Mouse (Mus musculus) ES-E14 (cell line): ENCODE results near the gene Cfap99. TPM values are rescaled to one million over a fixed set of nuclear protein-coding genes. Genes with fewer than 3 reads are reported as not detected.

ENCODE experiments used
- DNase-seq: peaks from one replicate; pipeline ENCODE4 v3.0.0-alpha.2; 2013; ENCODE audit warnings: low read depth, low spot score
- H3K27ac ChIP-seq: 2 replicates; pipeline ENCODE4 v1.5.1; 2012; ENCODE audit warnings: low read depth, mild to moderate bottlenecking, low read length, moderate library complexity, mixed read lengths; ENCODE audit not compliant: poor library complexity, insufficient read depth, severe bottlenecking
- H3K36me3 ChIP-seq: 2 replicates; pipeline ENCODE4 v1.6.1; 2012; ENCODE audit warnings: mild to moderate bottlenecking, low read length, moderate library complexity, mixed read lengths; ENCODE audit not compliant: control insufficient read depth, poor library complexity, insufficient read depth, severe bottlenecking
- H3K4me1 ChIP-seq, 2 experiments: fragments of 150-350 bp in 1 of 2; sonication (generic) in 1 of 2; 2 replicates each; pipeline ENCODE4 v1.6.1; 2012; ENCODE audit warnings: low read length in 2 of 2, mild to moderate bottlenecking in 1 of 2, mixed read lengths in 1 of 2; ENCODE audit not compliant: control insufficient read depth in 2 of 2, insufficient read depth in 2 of 2, poor library complexity in 1 of 2
- H3K4me3 ChIP-seq, 2 experiments: fragments of 150-350 bp in 1 of 2; sonication (generic) in 1 of 2; 2 replicates each; pipeline ENCODE4 v1.5.1; 2012; ENCODE audit warnings: low read length in 2 of 2, low read depth in 1 of 2, mild to moderate bottlenecking in 1 of 2, mixed read lengths in 1 of 2; ENCODE audit not compliant: insufficient read depth in 1 of 2, poor library complexity in 1 of 2, severe bottlenecking in 1 of 2
- H3K9ac ChIP-seq: 2 replicates; pipeline ENCODE4 v1.6.1; 2012; ENCODE audit warnings: low read depth, mild to moderate bottlenecking, low read length, mixed read lengths; ENCODE audit not compliant: poor library complexity, insufficient read depth, severe bottlenecking
- H3K9me3 ChIP-seq: fragments of 150-350 bp; sonication (generic); 2 replicates; pipeline ENCODE4 v1.6.1; 2012; ENCODE audit warnings: low read depth, mild to moderate bottlenecking, low read length; ENCODE audit not compliant: control insufficient read depth, insufficient read depth
- CHD2 ChIP-seq: IDR thresholded peaks from 2 replicates; pipeline ENCODE4 v1.6.1; 2014; ENCODE audit warnings: mild to moderate bottlenecking, low read depth, low read length, inconsistent platforms
- HCFC1 ChIP-seq: IDR thresholded peaks from 2 replicates; pipeline ENCODE4 v1.6.1; 2012; ENCODE audit warnings: low read length, inconsistent platforms, borderline replicate concordance; ENCODE audit not compliant: insufficient read depth
- MAFK ChIP-seq: IDR thresholded peaks from 2 replicates; pipeline ENCODE4 v1.6.1; 2014; ENCODE audit warnings: mild to moderate bottlenecking, low read depth, low read length, inconsistent platforms; ENCODE audit not compliant: insufficient read depth
- ZC3H11A ChIP-seq: IDR thresholded peaks from 2 replicates; pipeline ENCODE4 v1.6.1; 2012; ENCODE audit warnings: low read depth, mild to moderate bottlenecking, inconsistent platforms, low read length, borderline replicate concordance
- ZNF384 ChIP-seq: IDR thresholded peaks from 2 replicates; pipeline ENCODE4 v1.6.1; 2012; ENCODE audit warnings: low read depth, low read length, inconsistent platforms
- in situ Hi-C, 2 experiments: fragments of 600-800 bp; cut with MboI; formaldehyde crosslinking; loops; one replicate each; pipeline ENCODE4 v1.15.1; 2025; ENCODE audit warnings: low sequenced_read_pairs in 2 of 2, inconsistent platforms in 1 of 2; ENCODE audit not compliant: unreplicated experiment in 2 of 2
- total RNA-seq: library from RNA; depleted of rRNA; stranded (reverse); fragments of 300-350 nt; gene quantifications from 2 replicates; pipeline ENCODE4 v1.2.3, GENCODE M21; 2012

Cfap99 gene
- total RNA-seq, 1 experiment = 0.22 TPM

GRCm38 (mm10) chr5:34269197-34269920 is 19.0 kb upstream of the Cfap99 start:
- TF ChIP-seq MAFK (no peak), ZC3H11A (no peak), HCFC1 (no peak), CHD2 (no peak), ZNF384 (no peak)
- DNase-seq = no peak
- Histone ChIP-seq H3K9ac (no peak overlapping the region), H3K4me1 (no peaks in the 10 kb centered on the region; a peak in 1 of 4 replicates), H3K36me3 (no peaks in the 10 kb centered on the region), H3K9me3 (no peaks in the 10 kb centered on the region), H3K27ac (no peak overlapping the region), H3K4me3 (no peak overlapping the region)
- in situ Hi-C loops = no loop called here

- TF ChIP-seq ZC3H11A (no peak), CHD2 (no peak), ZNF384 (no peak), MAFK (no peak), HCFC1 (no peak)
- Histone ChIP-seq H3K36me3 (no peaks in the 10 kb centered on the region), H3K9me3 (no peaks in the 10 kb centered on the region), H3K9ac (no peak overlapping the region), H3K4me3 (no peak overlapping the region), H3K27ac (no peak overlapping the region), H3K4me1 (no peaks in the 10 kb centered on the region; a peak in 1 of 4 replicates)
- in situ Hi-C loops = no loop called here
- no peak for DNase-seq
Measured at GRCm38 (mm10) chr5:34269921-34270465, 18.4 kb upstream of the Cfap99 start.

- Histone ChIP-seq H3K9ac (no peak overlapping the region), H3K9me3 (no peaks in the 10 kb centered on the region), H3K27ac (no peak overlapping the region), H3K4me3 (no peak overlapping the region), H3K36me3 (no peaks in the 10 kb centered on the region), H3K4me1 (no peaks in the 10 kb centered on the region; a peak in 1 of 4 replicates)
- no peak for DNase-seq
- in situ Hi-C loops = no loop called here
- TF ChIP-seq HCFC1 (no peak), MAFK (no peak), CHD2 (no peak), ZC3H11A (no peak), ZNF384 (no peak)
Measured at GRCm38 (mm10) chr5:34271743-34272142, 16.7 kb upstream of the Cfap99 start.

- in situ Hi-C loops = no loop called here
- TF ChIP-seq HCFC1 (no peak), ZNF384 (no peak), ZC3H11A (no peak), MAFK (no peak), CHD2 (no peak)
- peaks cover 0 to 3% of the 10 kb centered on the region in 2 experiments; a peak in 1 of 4 replicates for H3K4me1 ChIP-seq
Measured at GRCm38 (mm10) chr5:34273251-34273681, 15.1 kb upstream of the Cfap99 start.

More at GRCm38 (mm10) chr5:34273251-34273681, 15.1 kb upstream of the Cfap99 start:
- DNase-seq = no peak
- H3K9me3 ChIP-seq = no peaks in the 10 kb centered on the region
- H3K27ac ChIP-seq = no peak overlapping the region
- H3K36me3 ChIP-seq = no peaks in the 10 kb centered on the region
- H3K4me3 ChIP-seq = no peak overlapping the region
- H3K9ac ChIP-seq = no peak overlapping the region
